Mouse (Mus musculus): Measurements from ENCODE around the gene Dock3. TPM values are rescaled to one million over a fixed set of nuclear protein-coding genes. Genes with fewer than 3 reads are reported as not detected.

Gene Dock3
- 0.77 and 1.3 TPM in 2 replicates for polyA plus RNA-seq (2015; fragmentation: Nextera tagmentation; extraction: Ambion mirVana)

DNA sequence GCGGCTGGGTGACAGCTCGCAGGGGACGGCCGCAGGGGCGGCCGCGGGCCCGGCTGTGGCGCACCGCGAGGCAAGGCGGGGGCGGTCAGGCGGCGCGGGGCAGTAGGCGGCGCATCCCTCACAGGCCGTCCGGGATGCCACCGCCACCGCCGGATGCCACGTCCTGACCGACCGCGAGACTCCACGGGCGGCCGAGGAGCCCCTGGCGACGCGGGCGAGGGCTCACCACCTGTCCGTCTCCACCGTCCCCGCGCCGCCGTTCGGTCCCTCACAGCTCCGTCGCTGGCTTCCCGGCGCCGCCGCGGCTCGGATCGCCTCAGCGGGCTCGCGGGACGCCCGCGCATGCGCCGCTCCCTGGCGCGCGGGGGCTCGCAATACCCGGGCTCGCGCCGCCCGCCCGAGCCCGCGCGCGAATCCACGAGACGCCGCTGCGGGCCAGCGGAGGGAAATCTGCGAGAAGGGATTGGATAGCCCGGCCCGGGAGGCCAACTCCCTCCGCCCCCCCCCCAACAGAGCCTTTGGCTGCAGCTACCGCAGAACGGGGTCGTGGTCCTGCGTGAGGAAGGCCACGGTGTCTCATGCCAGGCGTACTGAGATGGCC, at the start of gene Dock3:
Dock3 (minus strand) TSS at position 371 of the 601 bp plus-strand sequence.
- under 1% methylated on average over 85 of the region's 87 CpGs for WGBS
- Histone ChIP-seq H3K4me1 (peaks cover 8% of the 10 kb centered on the region), H3K9ac (peak within 1 kb of the TSS; percentile 62), H3K9me3 (no peaks in the 10 kb centered on the region), H3K4me3 (peak within 1 kb of the TSS; percentile 59), H3K4me2 (peak within 1 kb of the TSS; percentile 99), H3K36me3 (no peaks in the 10 kb centered on the region), H3K27me3 (peaks cover 92% of the 10 kb centered on the region), H3K27ac (no peak within 1 kb of the TSS)
- ATAC-seq (ENCODE audit: insufficient number of reproducible peaks, insufficient read depth, low FRiP score, low TSS enrichment, low read depth): peak; percentile 76

- peak overlapping the region; percentile 51 for H3K4me2 ChIP-seq
- ATAC-seq (ENCODE audit: insufficient number of reproducible peaks, insufficient read depth, low FRiP score, low TSS enrichment, low read depth): no peak
- H3K9me3 ChIP-seq: no peaks in the 10 kb centered on the region
- no peak overlapping the region for H3K4me3 ChIP-seq
- peak overlapping the region; percentile 71 for H3K27ac ChIP-seq
- peaks cover 21% of the 10 kb centered on the region for H3K4me1 ChIP-seq
- WGBS: 55% methylated on average over 13 of the region's 13 CpGs
- peak overlapping the region; percentile 58 for H3K9ac ChIP-seq
- no peaks in the 10 kb centered on the region for H3K36me3 ChIP-seq
- no peaks in the 10 kb centered on the region for H3K27me3 ChIP-seq
Measured at GRCm38 (mm10) chr9:107280322-107281027, 48.8 kb upstream of the Dock3 start.

DNA sequence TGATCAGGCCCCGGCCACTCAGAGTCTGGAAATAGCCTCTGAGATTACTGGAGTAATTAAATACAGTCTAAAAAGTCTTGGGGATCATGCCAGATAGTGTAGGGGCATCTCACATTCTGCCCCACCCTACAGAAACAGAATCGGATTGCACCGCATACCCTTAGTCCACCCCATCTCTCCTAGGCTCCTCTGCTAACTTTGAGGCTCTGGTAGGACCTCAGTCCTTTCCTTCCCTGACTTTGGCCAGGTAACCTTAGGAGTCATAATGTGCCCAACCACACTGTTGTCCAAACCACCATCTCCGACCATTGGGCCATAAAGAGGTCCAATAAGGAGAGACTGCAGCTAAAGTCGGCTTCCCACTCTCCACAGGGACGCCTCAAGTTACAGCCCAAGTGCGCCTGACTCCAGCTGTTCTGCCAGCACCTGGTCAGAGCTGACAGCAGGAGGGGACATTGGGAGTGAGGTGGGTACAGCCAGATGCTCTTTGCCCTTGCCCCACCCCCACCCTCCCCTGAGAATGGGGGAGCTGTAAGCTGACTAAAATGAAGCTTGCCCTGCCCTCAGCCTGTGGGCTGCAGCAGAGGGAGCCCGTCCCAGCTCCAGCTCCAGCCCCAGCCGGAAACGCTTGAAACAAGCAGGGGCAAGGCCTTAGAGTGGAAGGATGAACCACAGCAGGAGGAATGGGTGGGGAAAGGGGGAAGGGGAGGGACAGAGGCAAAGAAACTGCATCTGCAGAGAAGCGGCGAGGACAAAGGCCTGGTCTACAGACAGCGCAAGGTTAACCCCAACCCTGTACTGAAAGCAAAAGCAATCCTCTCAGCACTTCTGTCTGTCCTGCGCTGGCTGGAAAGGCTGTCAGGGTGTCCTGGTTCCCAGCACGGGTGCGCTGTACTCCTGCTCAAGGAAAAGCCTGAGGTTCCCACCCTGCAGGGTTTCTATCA, 47.9 kb upstream of the Dock3 start:
- 12% methylated on average over 16 of the region's 16 CpGs for WGBS
- Histone ChIP-seq H3K9ac (peak overlapping the region; percentile 58), H3K4me3 (no peak overlapping the region), H3K4me2 (peak overlapping the region; percentile 51), H3K27me3 (no peaks in the 10 kb centered on the region), H3K4me1 (peaks cover 21% of the 10 kb centered on the region), H3K27ac (peak overlapping the region; percentile 71), H3K36me3 (no peaks in the 10 kb centered on the region), H3K9me3 (no peaks in the 10 kb centered on the region)
- ATAC-seq (ENCODE audit: insufficient number of reproducible peaks, insufficient read depth, low FRiP score, low TSS enrichment, low read depth): peak; percentile 70; the same call in 1 of the 2 replicates

DNA sequence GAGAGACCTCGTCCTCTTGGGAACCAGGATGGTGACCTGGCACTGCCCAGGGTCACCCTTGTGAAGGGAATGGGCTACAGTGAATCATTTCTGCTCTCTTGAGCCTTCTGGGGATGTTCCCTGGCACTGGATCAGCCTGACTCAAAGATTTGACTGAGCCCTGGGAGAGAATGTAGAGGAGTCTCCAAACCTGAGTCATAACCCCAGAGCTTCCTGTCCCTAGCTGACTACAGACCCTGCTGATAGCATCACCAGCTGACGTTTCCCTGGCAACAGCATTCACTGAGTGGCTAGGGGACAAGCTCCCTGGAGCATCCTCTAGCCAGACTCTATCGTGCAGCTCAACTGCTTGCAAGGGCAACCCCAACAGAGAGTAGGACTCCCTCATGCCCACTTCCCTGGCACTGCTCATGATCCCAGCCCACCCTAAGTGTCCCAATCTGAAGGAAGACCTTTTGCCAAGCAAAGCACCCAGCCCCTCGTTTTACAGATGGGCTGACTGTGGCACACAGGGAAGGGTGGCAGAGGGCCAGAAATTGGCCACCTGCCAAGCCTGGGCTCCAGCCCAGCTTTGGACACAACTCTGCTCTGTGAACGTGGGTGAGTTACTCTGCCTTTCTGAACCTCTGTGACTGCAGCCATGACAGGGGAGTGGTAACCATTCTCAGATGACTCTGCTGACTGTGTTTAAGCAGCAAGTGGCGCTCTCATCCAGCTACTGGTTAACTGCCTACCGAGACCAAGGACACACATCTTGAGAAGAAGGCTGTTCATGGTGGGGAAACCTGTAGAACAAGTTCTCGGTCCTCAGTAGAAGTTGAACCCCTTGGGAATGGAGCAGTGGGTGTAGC, 47.0 kb upstream of the Dock3 start:
- Histone ChIP-seq H3K4me3 (no peak overlapping the region), H3K36me3 (no peaks in the 10 kb centered on the region), H3K27me3 (no peaks in the 10 kb centered on the region), H3K4me1 (peaks cover 21% of the 10 kb centered on the region), H3K4me2 (no peak overlapping the region), H3K9me3 (no peaks in the 10 kb centered on the region), H3K27ac (no peak overlapping the region), H3K9ac (no peak overlapping the region; the same call in 1 of the 2 replicates)
- 49% methylated on average over 8 of the region's 8 CpGs for WGBS
- no peak; the same call in 1 of the 2 replicates for ATAC-seq (ENCODE audit: insufficient number of reproducible peaks, insufficient read depth, low FRiP score, low TSS enrichment, low read depth)

GRCm38 (mm10) chr9:107278126-107278525, 46.4 kb upstream of the Dock3 start:
- H3K4me3 ChIP-seq: no peak overlapping the region
- H3K36me3 ChIP-seq: no peaks in the 10 kb centered on the region
- H3K4me1 ChIP-seq: peaks cover 21% of the 10 kb centered on the region
- no peak for ATAC-seq (ENCODE audit: insufficient number of reproducible peaks, insufficient read depth, low FRiP score, low TSS enrichment, low read depth)
- H3K9me3 ChIP-seq: no peaks in the 10 kb centered on the region
- no peak overlapping the region for H3K27ac ChIP-seq
- no peak overlapping the region for H3K9ac ChIP-seq
- WGBS: 47% methylated on average over 4 of the region's 4 CpGs
- H3K27me3 ChIP-seq: no peaks in the 10 kb centered on the region
- no peak overlapping the region for H3K4me2 ChIP-seq

DNA sequence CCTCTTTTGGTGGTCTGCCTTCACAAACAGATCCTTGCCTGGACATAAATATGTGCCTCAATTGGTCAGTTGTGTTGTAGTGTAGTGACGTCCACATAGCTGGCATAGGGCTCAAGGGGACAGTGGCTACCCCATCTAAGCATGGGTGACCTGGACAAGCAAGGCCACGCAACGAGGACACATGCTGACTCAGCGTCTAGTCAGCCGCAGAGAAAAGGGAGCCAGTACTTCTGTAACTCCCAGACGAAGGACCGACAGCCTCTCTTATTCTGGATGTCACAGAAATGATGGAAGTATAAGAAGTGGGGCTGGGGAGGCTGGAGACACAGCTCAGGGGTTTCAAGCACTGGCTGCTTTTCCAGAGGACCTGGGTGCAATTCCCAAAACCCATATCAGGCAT, 45.9 kb upstream of the Dock3 start:
- Histone ChIP-seq H3K9ac (no peak overlapping the region), H3K9me3 (no peaks in the 10 kb centered on the region), H3K36me3 (no peaks in the 10 kb centered on the region), H3K4me3 (no peak overlapping the region), H3K4me1 (peaks cover 21% of the 10 kb centered on the region), H3K27me3 (no peaks in the 10 kb centered on the region), H3K4me2 (no peak overlapping the region), H3K27ac (no peak overlapping the region)
- ATAC-seq (ENCODE audit: insufficient number of reproducible peaks, insufficient read depth, low FRiP score, low TSS enrichment, low read depth): no peak
- 86% methylated on average over 7 of the region's 7 CpGs for WGBS

GRCm38 (mm10) chr9:107275710-107276109, 44.0 kb upstream of the Dock3 start:
- H3K4me3 ChIP-seq: no peak overlapping the region
- H3K27me3 ChIP-seq: no peaks in the 10 kb centered on the region
- WGBS: 85% methylated on average over 5 of the region's 5 CpGs
- no peaks in the 10 kb centered on the region for H3K9me3 ChIP-seq
- H3K4me1 ChIP-seq: peaks cover 21% of the 10 kb centered on the region
- ATAC-seq (ENCODE audit: insufficient number of reproducible peaks, insufficient read depth, low FRiP score, low TSS enrichment, low read depth): no peak
- no peak overlapping the region for H3K9ac ChIP-seq
- no peaks in the 10 kb centered on the region for H3K36me3 ChIP-seq
- no peak overlapping the region for H3K27ac ChIP-seq
- no peak overlapping the region for H3K4me2 ChIP-seq

GRCm38 (mm10) chr9:107274751-107275150, 43.0 kb upstream of the Dock3 start:
- 76% methylated on average over 6 of the region's 6 CpGs for WGBS
- Histone ChIP-seq H3K4me2 (no peak overlapping the region), H3K4me3 (no peak overlapping the region), H3K4me1 (peaks cover 12% of the 10 kb centered on the region), H3K27ac (no peak overlapping the region), H3K27me3 (no peaks in the 10 kb centered on the region), H3K36me3 (no peaks in the 10 kb centered on the region), H3K9me3 (no peaks in the 10 kb centered on the region), H3K9ac (no peak overlapping the region)
- no peak for ATAC-seq (ENCODE audit: insufficient number of reproducible peaks, insufficient read depth, low FRiP score, low TSS enrichment, low read depth)

- WGBS: 57% methylated on average over 10 of the region's 10 CpGs
- H3K27me3 ChIP-seq: no peaks in the 10 kb centered on the region
- H3K9ac ChIP-seq: no peak overlapping the region
- no peak overlapping the region for H3K27ac ChIP-seq
- H3K4me2 ChIP-seq: no peak overlapping the region
- H3K4me1 ChIP-seq: no peaks in the 10 kb centered on the region
- no peak overlapping the region for H3K4me3 ChIP-seq
- H3K36me3 ChIP-seq: no peaks in the 10 kb centered on the region
- H3K9me3 ChIP-seq: no peaks in the 10 kb centered on the region
- no peak for ATAC-seq (ENCODE audit: insufficient number of reproducible peaks, insufficient read depth, low FRiP score, low TSS enrichment, low read depth)
Measured at GRCm38 (mm10) chr9:107273184-107273583, 41.5 kb upstream of the Dock3 start.

- no peaks in the 10 kb centered on the region for H3K9me3 ChIP-seq
- no peak for ATAC-seq (ENCODE audit: insufficient number of reproducible peaks, insufficient read depth, low FRiP score, low TSS enrichment, low read depth)
- H3K27me3 ChIP-seq: no peaks in the 10 kb centered on the region
- no peaks in the 10 kb centered on the region for H3K4me1 ChIP-seq
- no peak overlapping the region for H3K27ac ChIP-seq
- no peaks in the 10 kb centered on the region for H3K36me3 ChIP-seq
- 68% methylated on average over 4 of the region's 4 CpGs for WGBS
- H3K4me3 ChIP-seq: no peak overlapping the region
- H3K9ac ChIP-seq: no peak overlapping the region
- H3K4me2 ChIP-seq: no peak overlapping the region
Measured at GRCm38 (mm10) chr9:107272284-107272683, 40.6 kb upstream of the Dock3 start.
